Mouse (Mus musculus): Measurements from ENCODE around the gene Wdr54. TPM values are rescaled to one million over a fixed set of nuclear protein-coding genes. Genes with fewer than 3 reads are reported as not detected.

The Wdr54 gene
- polyA plus RNA-seq, 2 experiments, result 0.32 to 0.44 TPM

- no peak for TF ChIP-seq EP300 (IDR thresholded peaks at IDR 0.05; ENCODE audit: low read depth)
- no peak for TF ChIP-seq CTCF (IDR thresholded peaks at IDR 0.05; ENCODE audit: low read depth)
- Histone ChIP-seq H3K36me3 (replicated peaks; ENCODE audit: control insufficient read depth, insufficient read depth, low read depth) (no peaks in the 10 kb centered on the region), H3K9me3 (ENCODE audit: control insufficient read depth, low read length) (no peaks in the 10 kb centered on the region), H3K9ac (replicated peaks) (peak overlapping the region; percentile 50), H3K27me3 (ENCODE audit: control insufficient read depth, insufficient read depth, low read length) (peaks cover 31% of the 10 kb centered on the region), H3K4me1 (replicated peaks; ENCODE audit: control insufficient read depth in 2 of 2, insufficient read depth in 2 of 2, low read length in 1 of 2) (peaks cover 4 to 8% of the 10 kb centered on the region in 2 experiments; a peak in 3 of 4 replicates), H3K27ac (peak overlapping the region; percentile 41), H3K4me3 (ENCODE audit: insufficient read depth in 1 of 2, low read depth in 2 of 2, low read length in 2 of 2) (peak overlapping the region; percentile 53 to 55), H3K4me2 (ENCODE audit: low read depth) (peak overlapping the region; percentile 66)
- under 1% methylated on average over 12 of the region's 12 CpGs for WGBS (ENCODE audit: insufficient replicate concordance)
- peak in 1 of 3 experiments; percentile 29 for DNase-seq (ENCODE audit: low read depth in 3 of 3, low spot score in 3 of 3)
- peak; percentile 66 for ATAC-seq (ENCODE audit: insufficient read depth)
Measured at GRCm38 (mm10) chr6:83137576-83137950, 18.6 kb downstream of the Wdr54 start.

- DNase-seq (ENCODE audit: low read depth in 3 of 3, low spot score in 3 of 3), result no peak
- TF ChIP-seq EP300 (IDR thresholded peaks at IDR 0.05; ENCODE audit: low read depth), result no peak
- TF ChIP-seq CTCF (IDR thresholded peaks at IDR 0.05; ENCODE audit: low read depth), result no peak
- Histone ChIP-seq H3K4me3 (ENCODE audit: insufficient read depth in 1 of 2, low read depth in 2 of 2, low read length in 2 of 2) (peak overlapping the region; percentile 53 to 55), H3K27ac (peak overlapping the region; percentile 41), H3K36me3 (replicated peaks; ENCODE audit: control insufficient read depth, insufficient read depth, low read depth) (no peaks in the 10 kb centered on the region), H3K4me2 (ENCODE audit: low read depth) (peak overlapping the region; percentile 66), H3K27me3 (ENCODE audit: control insufficient read depth, insufficient read depth, low read length) (peaks cover 26% of the 10 kb centered on the region), H3K9me3 (ENCODE audit: control insufficient read depth, low read length) (no peaks in the 10 kb centered on the region), H3K9ac (replicated peaks) (peak overlapping the region; percentile 50), H3K4me1 (replicated peaks; ENCODE audit: control insufficient read depth in 2 of 2, insufficient read depth in 2 of 2, low read length in 1 of 2) (peaks cover 4 to 6% of the 10 kb centered on the region in 2 experiments; a peak in 3 of 4 replicates)
- ATAC-seq (ENCODE audit: insufficient read depth), result peak; percentile 25; the same call in 1 of the 2 replicates
- WGBS (ENCODE audit: insufficient replicate concordance), result 2% methylated on average over 26 of the region's 26 CpGs
Measured at GRCm38 (mm10) chr6:83136881-83137575, 19.2 kb downstream of the Wdr54 start.

GRCm38 (mm10) chr6:83136291-83136880 is 19.8 kb downstream of the Wdr54 start:
- H3K4me3 ChIP-seq (ENCODE audit: insufficient read depth in 1 of 2, low read depth in 2 of 2, low read length in 2 of 2), result peak overlapping the region; percentile 53 to 55
- H3K9ac ChIP-seq (replicated peaks), result peak overlapping the region; percentile 50; the same call in 1 of the 2 replicates
- no peak for TF ChIP-seq CTCF (IDR thresholded peaks at IDR 0.05; ENCODE audit: low read depth)
- TF ChIP-seq EP300 (IDR thresholded peaks at IDR 0.05; ENCODE audit: low read depth), result no peak
- WGBS (ENCODE audit: insufficient replicate concordance), result 41% methylated on average over 5 of the region's 5 CpGs
- peak overlapping the region; percentile 66 for H3K4me2 ChIP-seq (ENCODE audit: low read depth)
- no peak for DNase-seq (ENCODE audit: low read depth in 3 of 3, low spot score in 3 of 3)
- peaks cover 5 to 6% of the 10 kb centered on the region in 2 experiments; a peak in 3 of 4 replicates for H3K4me1 ChIP-seq (replicated peaks; ENCODE audit: control insufficient read depth in 2 of 2, insufficient read depth in 2 of 2, low read length in 1 of 2)
- H3K36me3 ChIP-seq (replicated peaks; ENCODE audit: control insufficient read depth, insufficient read depth, low read depth), result no peaks in the 10 kb centered on the region
- H3K9me3 ChIP-seq (ENCODE audit: control insufficient read depth, low read length), result no peaks in the 10 kb centered on the region
- no peak overlapping the region for H3K27ac ChIP-seq
- H3K27me3 ChIP-seq (ENCODE audit: control insufficient read depth, insufficient read depth, low read length), result peaks cover 23% of the 10 kb centered on the region
- ATAC-seq (ENCODE audit: insufficient read depth), result no peak

GRCm38 (mm10) chr6:83135571-83136161 is 20.5 kb downstream of the Wdr54 start:
- 20% methylated on average over 37 of the region's 37 CpGs for WGBS (ENCODE audit: insufficient replicate concordance)
- H3K9ac ChIP-seq (replicated peaks), result no peak overlapping the region
- H3K27me3 ChIP-seq (ENCODE audit: control insufficient read depth, insufficient read depth, low read length), result peaks cover 23% of the 10 kb centered on the region
- no peaks in the 10 kb centered on the region for H3K9me3 ChIP-seq (ENCODE audit: control insufficient read depth, low read length)
- no peak overlapping the region for H3K27ac ChIP-seq
- H3K36me3 ChIP-seq (replicated peaks; ENCODE audit: control insufficient read depth, insufficient read depth, low read depth), result no peaks in the 10 kb centered on the region
- H3K4me1 ChIP-seq (replicated peaks; ENCODE audit: control insufficient read depth in 2 of 2, insufficient read depth in 2 of 2, low read length in 1 of 2), result peaks cover 8 to 10% of the 10 kb centered on the region in 2 experiments; a peak in 3 of 4 replicates
- H3K4me2 ChIP-seq (ENCODE audit: low read depth), result peak overlapping the region; percentile 66
- ATAC-seq (ENCODE audit: insufficient read depth) (no peak), DNase-seq (ENCODE audit: low read depth in 3 of 3, low spot score in 3 of 3) (no peak)
- H3K4me3 ChIP-seq (ENCODE audit: insufficient read depth in 1 of 2, low read depth in 2 of 2, low read length in 2 of 2), result peak overlapping the region; percentile 53 to 55
- TF ChIP-seq CTCF (IDR thresholded peaks at IDR 0.05; ENCODE audit: low read depth), result no peak
- TF ChIP-seq EP300 (IDR thresholded peaks at IDR 0.05; ENCODE audit: low read depth), result no peak
